Mouse (Mus musculus) midbrain, embryonic 15.5 days (tissue): ENCODE results near the gene Zpr1. TPM values are rescaled to one million over a fixed set of nuclear protein-coding genes. Genes with fewer than 3 reads are reported as not detected.

Source experiments
- polyA plus RNA-seq: library from polyadenylated mRNA; unstranded; fragments of >200 nt; fragmentation: Nextera tagmentation; extraction: Ambion mirVana; gene quantifications from 2 replicates; pipeline ENCODE4 v1.2.1, GENCODE M21; 2015

Zpr1 gene
- polyA plus RNA-seq, 1 experiment from 2014 or later, result 64.0 TPM

Other genes starting within 250 kb of the Zpr1 start
- 4.2 and 8.2 TPM in 2 replicates for gene Apoa1, start 44.5 kb upstream of the Zpr1 start, polyA plus RNA-seq
- not detected in 2 replicates for gene Apoc3, start 37.4 kb upstream of the Zpr1 start, polyA plus RNA-seq
- 1.0 TPM in 1 of 2 replicates, not detected in the other for gene Apoa4, start 32.4 kb upstream of the Zpr1 start, polyA plus RNA-seq
- gene Apoa5, start 4.4 kb upstream of the Zpr1 start, polyA plus RNA-seq, result not detected in 2 replicates
- gene Bud13, start 9.9 kb downstream of the Zpr1 start, polyA plus RNA-seq, result 17.9 and 18.3 TPM in 2 replicates
- gene 4931429L15Rik, start 46.9 kb downstream of the Zpr1 start, polyA plus RNA-seq, result not detected in 2 replicates